Mouse (Mus musculus) layer of hippocampus, adult 9-10 months (tissue): ENCODE data around the gene Gm21976.

Experiments used
- DNase-seq: peaks from one replicate; pipeline ENCODE4 v3.0.0; 2022; ENCODE audit warnings: low spot score

Gm21976 gene

GRCm38 (mm10) chr13:98279686-98280085, at the start of gene Gm21976:
Gm21976 (plus strand) TSS chr13:98279887.
- DNase-seq = no peak

DNA sequence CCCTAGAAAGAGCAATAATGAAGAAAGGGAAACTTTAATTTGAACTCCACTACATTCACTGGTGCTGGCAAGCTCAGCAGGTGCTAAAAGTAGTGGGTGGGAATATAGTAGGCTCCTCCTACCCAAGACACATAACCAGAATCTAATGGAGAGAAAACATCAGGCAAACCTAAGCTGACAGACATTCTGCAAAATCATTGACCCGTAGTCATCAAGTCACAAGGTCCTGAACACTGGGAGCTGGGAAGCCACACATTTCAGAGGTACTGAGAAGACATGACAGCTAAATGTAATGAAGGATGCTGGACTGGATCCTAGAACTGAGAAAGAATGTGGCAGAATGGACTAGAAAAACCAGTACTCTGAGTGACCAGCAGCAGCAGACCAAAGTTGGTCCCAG, 49.2 kb upstream of the Gm21976 start:
- no peak for DNase-seq

DNA sequence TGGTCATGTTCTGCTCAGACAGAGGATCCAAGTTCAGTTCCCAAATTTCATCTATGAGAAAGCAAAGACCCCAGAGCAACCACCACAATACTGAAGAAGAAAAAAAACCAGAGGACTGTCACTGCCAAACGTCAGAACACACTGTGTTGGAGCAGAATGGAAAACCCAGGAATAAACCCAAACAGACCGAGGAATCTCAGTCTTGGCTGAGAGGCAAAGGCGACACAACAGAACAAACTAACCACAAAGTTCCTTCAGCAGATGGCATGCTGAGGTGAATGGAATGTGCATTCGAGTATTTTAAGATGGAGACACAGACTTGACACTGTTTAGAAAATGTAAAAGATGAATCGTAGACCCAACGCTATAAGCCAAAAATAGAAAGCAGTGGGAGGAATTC, 44.2 kb upstream of the Gm21976 start:
- DNase-seq = no peak

DNA sequence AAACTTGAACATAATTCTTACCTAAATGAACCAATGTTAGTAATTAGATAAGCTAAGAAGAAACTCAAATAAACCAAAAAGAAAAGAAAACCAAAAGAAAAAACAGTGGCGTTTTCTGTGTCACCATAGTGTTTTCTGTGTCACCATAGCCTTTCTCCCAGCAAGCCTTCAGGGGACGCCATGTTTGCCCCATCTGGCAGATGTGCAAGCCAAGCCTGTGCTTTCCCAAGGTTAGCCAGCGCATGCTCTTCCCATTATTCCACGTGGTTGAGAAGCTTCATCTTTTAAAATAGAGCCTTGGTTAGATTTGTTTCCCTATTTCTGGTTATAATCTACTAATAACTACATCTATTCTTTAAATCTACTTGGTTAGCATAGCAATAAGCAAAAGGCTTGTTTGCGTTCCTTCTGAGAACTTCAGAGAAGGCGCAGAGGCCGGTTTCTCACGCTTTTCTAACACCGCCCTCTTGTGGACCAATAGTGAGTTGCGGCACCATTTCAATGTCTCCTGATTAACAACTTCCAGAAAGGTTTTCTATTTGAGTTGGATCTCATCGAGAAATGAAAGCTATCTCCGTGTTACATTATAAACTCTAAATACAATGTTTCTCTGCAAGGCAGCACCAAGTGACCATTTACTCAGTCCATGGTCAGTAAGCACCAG, 39.6 kb upstream of the Gm21976 start:
- DNase-seq = peak; percentile 69

- DNase-seq = no peak
Observed at GRCm38 (mm10) chr13:98241531-98242282, 38.0 kb upstream of the Gm21976 start.

DNA sequence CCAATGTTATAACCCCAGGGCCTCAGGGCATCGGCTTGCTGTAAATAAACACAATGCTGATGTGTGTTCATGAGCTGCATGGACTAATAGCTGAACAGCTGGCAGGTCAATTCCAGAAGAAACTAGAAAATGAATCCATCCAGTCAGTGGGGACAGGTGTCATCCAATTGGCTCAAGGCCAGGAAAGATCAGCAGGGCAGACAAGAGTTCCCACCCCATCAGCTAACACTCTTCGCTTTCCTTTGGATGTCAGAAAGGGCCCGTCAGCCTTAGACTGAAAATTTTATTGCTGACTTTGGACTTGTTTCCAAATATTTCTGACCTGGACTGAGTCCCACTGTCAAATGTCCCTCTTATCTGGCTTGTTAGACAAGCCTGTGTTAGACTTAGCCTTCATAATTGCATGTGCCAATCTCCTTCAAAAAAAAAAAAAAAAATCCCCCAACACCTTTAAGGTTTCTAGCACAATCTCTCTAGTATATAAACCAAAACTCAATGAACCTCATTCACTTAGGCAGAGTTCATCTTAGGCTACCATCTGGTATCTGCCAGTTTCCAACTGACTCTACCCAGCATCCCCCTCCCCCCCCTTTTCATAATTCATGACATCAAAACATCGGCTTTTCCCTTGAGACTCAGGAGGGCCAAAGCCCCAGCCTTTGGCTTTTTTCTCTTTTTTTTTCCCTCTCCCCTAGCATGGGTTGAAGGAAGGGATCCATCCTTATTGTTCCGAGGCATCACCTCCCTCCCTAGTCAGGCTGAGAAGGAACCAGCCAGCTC, 34.9 kb upstream of the Gm21976 start:
- DNase-seq = no peak

- DNase-seq = no peak
Observed at GRCm38 (mm10) chr13:98245386-98245785, 34.3 kb upstream of the Gm21976 start.

DNA sequence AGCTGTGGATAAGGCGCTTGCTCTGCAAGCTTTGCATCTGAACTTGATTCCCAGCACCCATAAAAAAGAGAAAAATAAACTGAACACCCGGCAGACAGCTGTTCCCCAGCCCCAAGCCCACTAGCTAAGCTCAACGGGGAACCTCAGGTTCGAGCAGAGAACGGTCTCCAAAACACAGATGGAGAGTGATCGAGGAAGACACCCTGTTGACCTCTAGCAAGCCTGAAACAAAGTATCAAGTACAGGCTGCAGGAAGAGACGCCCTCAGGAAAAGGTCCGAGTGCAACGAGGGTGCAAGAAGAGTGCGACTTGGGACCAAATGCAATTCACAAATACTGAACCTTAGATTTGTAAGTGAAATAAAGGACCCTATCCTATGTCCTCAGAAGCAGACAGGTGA, 30.1 kb upstream of the Gm21976 start:
- DNase-seq = no peak

DNA sequence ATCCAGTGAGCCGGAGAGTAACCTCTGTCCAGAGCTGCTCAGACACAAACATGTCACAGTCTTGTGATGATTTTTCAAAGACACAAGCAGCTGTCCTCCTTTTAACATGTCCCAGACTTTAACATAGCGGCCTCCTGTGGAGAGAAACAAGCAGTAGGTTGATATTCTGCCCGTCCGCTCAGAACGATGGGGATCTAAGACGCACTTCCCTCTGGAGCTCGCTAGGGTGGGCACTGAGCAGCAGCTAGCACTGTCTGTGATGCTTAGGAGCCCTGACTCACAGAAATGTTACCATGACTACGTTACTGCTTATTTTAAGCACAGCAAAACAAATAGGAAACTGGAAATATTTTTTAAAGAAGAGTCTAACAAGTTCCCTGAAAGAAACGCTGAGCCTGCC, 24.8 kb upstream of the Gm21976 start:
- DNase-seq = peak; percentile 49

GRCm38 (mm10) chr13:98262636-98263457, 16.8 kb upstream of the Gm21976 start, which contains the start of the genes Utp15 and Ankra2:
Utp15 (minus strand) TSS chr13:98263041.
Ankra2 (plus strand) TSS chr13:98263074.
- peak; percentile 97 for DNase-seq

- DNase-seq = no peak
Observed at GRCm38 (mm10) chr13:98263458-98263987, 16.2 kb upstream of the Gm21976 start.

DNA sequence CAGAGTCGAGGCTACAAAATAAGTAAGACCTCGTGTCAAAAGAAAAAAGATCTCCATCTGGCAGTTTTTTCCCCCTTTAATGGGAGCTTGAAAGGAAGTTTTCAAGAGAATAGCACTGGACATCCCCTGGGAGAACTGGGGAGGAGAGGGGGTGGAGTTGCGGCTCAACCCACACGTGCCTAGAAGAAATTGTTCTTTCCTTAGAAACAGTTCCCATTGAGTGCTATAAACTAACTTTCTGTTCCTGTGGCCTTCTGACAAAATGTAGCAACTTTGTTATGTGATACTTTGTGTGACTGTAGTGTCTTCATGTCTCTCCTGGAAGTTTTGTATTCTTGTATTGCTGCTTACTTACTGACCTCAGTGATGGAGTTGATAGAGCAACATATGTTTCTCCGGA, 15.6 kb upstream of the Gm21976 start:
- no peak for DNase-seq

DNA sequence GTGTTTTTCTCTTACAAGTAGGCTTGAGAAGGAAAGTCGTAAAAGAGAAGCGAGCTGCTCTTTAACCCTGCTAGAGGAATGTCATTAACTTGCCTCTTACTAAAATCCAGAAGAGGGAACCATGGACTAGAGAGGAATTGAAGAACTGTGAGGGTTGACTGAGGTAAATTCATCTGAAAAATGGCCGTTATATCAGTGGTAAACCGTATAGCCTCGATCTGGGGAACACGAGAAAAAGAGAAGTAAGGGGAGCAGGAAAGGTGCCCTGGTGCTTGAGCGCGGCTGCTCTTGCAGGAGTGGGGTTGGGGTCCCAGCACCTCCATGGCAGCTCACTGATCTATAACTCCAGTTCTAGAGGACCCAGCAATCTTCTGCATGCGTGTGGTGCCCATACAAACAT, 5.7 kb upstream of the Gm21976 start:
- no peak for DNase-seq

- DNase-seq = no peak
Observed at GRCm38 (mm10) chr13:98275646-98276045, 4.0 kb upstream of the Gm21976 start.

GRCm38 (mm10) chr13:98276253-98276652, 3.4 kb upstream of the Gm21976 start:
- DNase-seq = no peak

DNA sequence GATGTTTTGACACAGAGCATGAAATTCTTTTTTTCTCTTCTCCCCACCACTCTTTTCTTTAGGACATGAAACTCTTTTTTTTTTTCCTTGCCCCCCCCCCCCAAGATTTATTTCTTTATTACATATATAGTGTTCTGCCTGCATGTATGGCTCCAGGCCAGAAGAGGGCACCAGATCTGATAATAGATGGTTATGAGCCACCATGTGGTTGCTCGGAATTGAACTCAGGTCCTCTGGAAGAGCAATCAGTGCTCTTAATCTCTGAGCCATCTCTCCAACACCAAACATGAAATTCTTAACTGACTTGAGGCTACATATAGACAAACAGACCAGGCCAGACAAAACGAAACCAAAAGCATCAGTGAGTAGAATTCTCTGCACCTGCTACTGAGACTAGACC, 2.2 kb upstream of the Gm21976 start:
- DNase-seq = no peak

DNA sequence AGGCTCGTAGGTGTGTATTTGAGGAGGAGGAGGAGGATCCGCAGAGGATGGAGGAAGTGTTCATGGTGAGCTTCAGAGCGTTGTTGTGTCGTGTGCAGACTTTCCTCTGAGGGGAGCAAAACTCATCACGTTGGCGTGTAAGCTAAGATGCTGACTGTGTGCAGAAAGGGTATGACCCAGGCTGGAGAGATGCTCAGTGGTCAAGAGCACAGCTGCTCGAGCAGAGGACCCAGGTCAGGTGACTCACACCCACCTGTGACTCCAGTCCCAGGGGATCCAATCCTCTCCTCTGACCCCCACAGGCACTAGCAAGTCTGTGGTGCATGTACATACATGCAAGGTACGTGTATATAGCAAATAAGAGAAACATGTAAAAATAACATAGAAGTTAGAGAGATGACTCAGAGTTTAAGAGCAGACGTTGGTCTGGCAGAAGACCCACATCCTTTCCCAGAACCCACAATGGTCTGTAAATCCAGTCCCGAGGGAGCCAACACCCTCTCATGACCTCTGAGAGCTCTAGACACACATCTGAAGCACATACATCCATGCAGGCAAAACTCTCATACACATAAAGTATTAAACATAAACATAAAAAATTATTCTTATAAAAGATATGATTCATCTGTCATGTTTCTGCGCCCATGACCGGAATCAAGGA, 1.4 kb downstream of the Gm21976 start:
- DNase-seq = no peak

- no peak for DNase-seq
Observed at GRCm38 (mm10) chr13:98290719-98291118, 11.0 kb downstream of the Gm21976 start.

DNA sequence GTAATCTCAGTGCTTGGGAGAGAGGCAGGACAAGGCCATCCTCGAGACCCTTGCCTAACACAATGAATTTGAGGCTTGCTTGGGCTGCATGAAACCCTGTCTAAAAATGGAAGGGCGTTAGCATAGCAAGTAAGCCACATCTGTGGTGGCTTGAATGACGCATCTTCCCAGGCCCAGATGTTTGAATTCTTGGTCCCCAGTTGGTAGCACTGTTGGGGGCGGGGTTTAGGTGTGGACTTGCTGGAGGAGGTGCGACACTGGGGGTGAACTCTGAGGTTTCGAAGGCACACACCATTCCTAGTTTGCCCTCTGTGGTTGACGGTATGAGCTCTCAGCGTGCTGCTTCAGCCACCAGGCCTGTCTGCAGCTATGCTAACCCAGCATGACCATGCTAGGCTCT, 12.0 kb downstream of the Gm21976 start:
- DNase-seq = no peak

- DNase-seq = no peak
Observed at GRCm38 (mm10) chr13:98296072-98296471, 16.4 kb downstream of the Gm21976 start.

GRCm38 (mm10) chr13:98297883-98298482, 18.3 kb downstream of the Gm21976 start:
- no peak for DNase-seq
